Mouse (Mus musculus) mesoderm, embryonic 11.5 days (tissue): ENCODE results near the gene 1700001J03Rik.
"Not testable (repeated sequence)": the region's sequence is repeated elsewhere in the genome, so short reads cannot be mapped to it uniquely, and the experiment has no call there.

Experiments
- DNase-seq: peaks from one replicate; pipeline ENCODE4 v3.0.0-alpha.2; 2012; ENCODE audit warnings: low read depth, low spot score

1700001J03Rik gene

DNA sequence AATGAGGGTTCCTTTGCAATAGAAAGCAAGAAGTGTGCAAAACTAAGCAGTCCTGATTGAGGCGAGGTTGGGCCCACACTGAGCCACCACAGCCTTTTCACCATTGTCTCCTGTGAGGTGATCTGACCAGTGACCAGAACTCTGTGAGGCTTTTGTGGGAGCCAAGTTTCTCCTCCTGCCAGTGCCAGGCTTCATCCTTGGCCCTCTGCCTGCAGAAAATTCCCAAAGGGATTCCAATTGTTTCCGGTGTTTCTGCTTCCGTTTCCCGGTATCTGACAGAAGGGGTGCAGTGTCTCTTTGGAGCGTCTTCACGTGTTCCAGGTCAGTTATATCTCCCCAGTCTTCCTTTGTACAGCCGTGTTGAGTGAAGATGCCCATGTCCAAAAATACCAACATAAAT lies 3.6 kb upstream of the 1700001J03Rik start:
- no peak for DNase-seq

DNA sequence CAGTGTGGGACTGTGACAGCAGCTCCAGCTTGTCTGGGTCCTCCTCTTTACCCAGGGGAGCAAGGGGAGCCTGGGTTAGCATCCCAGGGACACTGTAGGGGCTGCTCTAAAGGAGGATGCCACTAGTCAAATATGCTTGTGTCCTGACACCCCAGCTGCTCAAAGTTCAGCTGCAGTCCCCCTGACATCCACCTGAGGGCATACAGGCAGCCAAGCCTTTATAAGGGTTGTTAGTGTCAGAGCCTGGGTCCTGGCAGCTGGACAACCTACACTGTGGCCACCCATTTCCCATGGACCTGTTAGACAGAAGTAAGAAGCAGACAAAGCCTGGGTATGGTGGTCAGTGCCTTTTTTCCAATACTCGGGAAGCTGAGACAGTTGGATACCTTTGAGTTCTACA lies 3.0 kb upstream of the 1700001J03Rik start:
- DNase-seq: no peak

DNA sequence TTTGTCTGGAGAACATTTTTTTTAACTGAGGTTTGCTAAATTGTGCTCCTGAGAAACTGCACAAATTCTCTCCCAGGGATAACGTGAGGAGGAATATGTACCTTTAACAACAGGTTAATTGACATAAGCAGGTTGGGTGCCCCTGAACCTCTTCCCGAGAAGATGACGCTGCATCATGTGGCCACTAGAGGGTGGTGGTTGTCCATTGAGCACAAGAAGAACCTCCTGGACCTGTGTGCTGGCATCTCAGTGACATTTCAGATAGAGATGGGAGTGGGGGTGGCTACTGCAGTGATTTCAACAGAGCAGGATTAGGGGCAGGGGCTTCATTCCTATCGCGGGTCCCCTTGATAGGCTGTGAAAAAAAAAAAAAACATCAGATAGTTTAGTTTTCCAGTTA lies 2.3 kb upstream of the 1700001J03Rik start:
- DNase-seq: not testable (repeated sequence)

DNA sequence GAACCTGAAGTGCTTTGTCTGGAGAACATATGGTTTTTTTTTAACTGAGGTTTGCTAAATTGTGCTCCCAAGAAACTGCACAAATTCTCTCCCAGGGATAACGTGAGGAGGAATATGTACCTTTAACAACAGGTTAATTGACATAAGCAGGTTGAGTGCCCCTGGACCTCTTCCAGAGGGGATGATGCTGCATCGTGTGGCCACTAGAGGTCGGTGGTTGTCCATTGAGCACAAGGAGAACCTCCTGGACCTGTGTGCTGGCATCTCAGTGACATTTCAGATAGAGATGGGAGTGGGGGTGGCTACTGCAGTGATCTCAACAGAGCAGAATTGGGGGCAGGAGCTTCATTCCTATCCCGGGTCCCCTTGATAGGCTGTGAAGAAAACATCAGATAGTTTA lies 12.4 kb downstream of the 1700001J03Rik start:
- not testable (repeated sequence) for DNase-seq

DNA sequence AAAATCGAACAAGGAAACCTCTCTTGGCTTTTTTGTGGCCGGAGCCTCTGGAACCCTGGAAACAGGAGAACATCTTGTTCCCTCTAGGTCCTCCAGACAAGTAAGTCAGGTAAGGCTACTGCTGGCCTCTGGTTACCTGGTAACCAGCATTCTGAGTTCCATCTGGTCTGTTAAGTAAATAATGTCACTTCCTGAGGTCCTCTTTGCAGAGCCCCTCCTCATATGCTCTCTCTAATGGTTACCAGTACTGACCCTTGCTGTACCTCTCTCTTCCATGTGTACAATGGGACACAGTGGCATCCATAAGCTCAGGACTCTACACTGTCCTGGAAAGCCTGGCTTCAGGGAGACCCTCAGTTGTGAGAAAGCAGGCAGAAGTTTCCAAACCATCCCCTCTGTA lies 14.5 kb downstream of the 1700001J03Rik start, which contains the start of gene Gm6309:
Gene Gm6309, minus strand, starts transcription at position 101 of the 400 bp plus-strand sequence.
- DNase-seq: not testable (repeated sequence)

DNA sequence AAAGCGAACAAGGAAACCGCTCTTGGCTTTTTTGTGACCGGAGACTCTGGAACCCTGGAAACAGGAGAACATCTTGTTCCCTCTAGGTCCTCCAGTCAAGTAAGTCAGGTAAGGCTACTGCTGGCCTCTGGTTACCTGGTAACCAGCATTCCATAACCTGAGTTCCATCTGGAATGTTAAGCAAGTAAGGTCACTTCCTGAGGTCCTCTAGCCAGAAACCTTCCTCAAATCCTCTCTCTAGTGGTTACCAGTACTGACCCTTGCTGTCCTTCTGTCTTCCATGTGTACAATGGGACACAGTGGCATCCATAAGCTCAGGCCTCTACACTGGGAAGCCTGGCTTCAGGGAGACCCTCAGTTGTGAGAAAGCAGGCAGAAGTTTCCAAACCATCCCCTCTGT lies 24.7 kb downstream of the 1700001J03Rik start, which contains the start of gene Gm5565:
Gene Gm5565, minus strand, starts transcription at position 101 of the 400 bp plus-strand sequence.
- DNase-seq: not testable (repeated sequence)

DNA sequence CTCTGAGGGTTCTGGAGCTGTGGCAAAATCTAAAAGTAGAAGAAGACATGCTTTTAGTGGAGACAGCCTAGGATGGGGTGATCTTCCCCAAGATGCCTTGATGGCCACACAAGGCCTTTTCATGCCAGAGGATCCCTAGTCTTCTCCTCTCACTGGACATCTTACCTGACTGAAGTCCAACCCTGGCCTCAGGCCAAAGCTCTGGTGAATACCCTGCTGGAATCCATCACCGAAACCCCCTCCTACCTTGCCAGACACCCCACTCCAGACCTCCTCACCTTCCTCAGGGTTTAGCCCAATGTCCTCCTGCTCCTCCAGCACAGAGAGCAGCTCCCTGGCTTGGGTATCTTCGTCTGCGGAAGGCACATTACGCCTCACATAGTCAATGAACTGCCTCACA lies 26.8 kb downstream of the 1700001J03Rik start:
- DNase-seq: not testable (repeated sequence)

DNA sequence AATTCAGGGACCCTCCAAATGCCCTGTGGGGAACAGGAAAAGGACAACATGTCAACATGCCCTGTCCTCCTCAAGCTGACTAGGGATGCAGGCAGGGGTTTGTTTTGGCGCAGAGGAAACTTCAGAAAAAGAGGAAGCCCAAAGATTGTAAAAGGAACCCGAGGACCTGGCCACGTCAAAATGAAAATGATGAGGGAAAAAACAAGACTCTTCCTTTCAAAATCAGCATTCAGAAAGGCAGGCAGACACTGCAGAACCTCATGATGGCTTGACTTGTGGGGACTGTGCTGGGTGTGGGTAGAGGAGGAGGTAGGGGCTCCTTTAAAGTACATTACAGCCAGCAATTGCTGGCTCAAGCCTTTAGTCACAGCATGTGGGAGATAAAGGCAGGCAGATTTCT lies 34.6 kb downstream of the 1700001J03Rik start:
- DNase-seq: no peak

DNA sequence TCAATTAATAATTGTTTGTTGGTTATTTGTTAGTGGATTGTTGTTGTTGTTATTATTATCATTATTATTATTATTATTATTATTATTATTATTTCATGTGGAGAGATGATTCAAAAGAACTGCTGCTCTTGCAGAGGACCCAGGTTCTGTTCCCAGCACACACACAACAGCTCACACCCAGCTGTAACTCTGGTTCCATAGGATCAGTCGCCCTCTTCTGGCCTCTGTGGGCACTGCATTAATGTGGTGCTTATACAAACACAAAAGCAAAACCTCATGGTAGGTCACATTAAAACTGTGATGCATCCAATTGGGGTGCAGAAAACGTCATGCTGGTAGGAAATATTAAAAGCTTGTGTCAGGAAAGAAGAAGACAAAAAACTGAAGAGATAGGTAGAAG lies 37.2 kb downstream of the 1700001J03Rik start:
- peak; percentile 69 for DNase-seq
